Mouse (Mus musculus) adrenal gland, adult 2 months (tissue): Measurements from ENCODE around the gene Exoc6. TPM values are rescaled to one million over a fixed set of nuclear protein-coding genes. Genes with fewer than 3 reads are reported as not detected.

ENCODE experiments used
- DNase-seq: peaks from one replicate; pipeline ENCODE4 v3.0.0; 2021
- polyA plus RNA-seq: library from polyadenylated mRNA; depleted of rRNA; stranded (reverse); fragments of >200 nt; gene quantifications from 2 replicates; pipeline ENCODE4 v1.2.3, GENCODE M21; 2012
- total RNA-seq, 2 experiments: library from RNA; stranded (reverse); gene quantifications; 2 replicates each; pipeline ENCODE4 v1.2.3; 2021

Exoc6 gene
- total and polyA plus RNA-seq, 3 experiments = 3.7 to 20.9 (median 20.5) TPM

- DNase-seq = no peak
Observed at GRCm38 (mm10) chr19:37689478-37689877, 139.3 kb downstream of the Exoc6 start.

- no peak for DNase-seq
Observed at GRCm38 (mm10) chr19:37690716-37691115, 140.5 kb downstream of the Exoc6 start.

- peak; percentile 37 for DNase-seq
Observed at GRCm38 (mm10) chr19:37692879-37693278, 142.7 kb downstream of the Exoc6 start.

- no peak for DNase-seq
Observed at GRCm38 (mm10) chr19:37695146-37695545, 144.9 kb downstream of the Exoc6 start.

- DNase-seq = no peak
Observed at GRCm38 (mm10) chr19:37695762-37696602, 145.8 kb downstream of the Exoc6 start.

- DNase-seq = no peak
Observed at GRCm38 (mm10) chr19:37696603-37697334, 146.6 kb downstream of the Exoc6 start.

- DNase-seq = no peak
Observed at GRCm38 (mm10) chr19:37697335-37697636, 147.1 kb downstream of the Exoc6 start.

- peak; percentile 43 for DNase-seq
Observed at GRCm38 (mm10) chr19:37697651-37698272, 147.5 kb downstream of the Exoc6 start, which contains the start of gene Cyp26a1. Gene Cyp26a1, plus strand, starts transcription at chr19:37697798.

GRCm38 (mm10) chr19:37698273-37699160 is 148.3 kb downstream of the Exoc6 start:
- DNase-seq = no peak

GRCm38 (mm10) chr19:37699711-37700110 is 149.5 kb downstream of the Exoc6 start:
- DNase-seq = no peak

- DNase-seq = peak; percentile 88
Observed at GRCm38 (mm10) chr19:37702377-37703076, 152.3 kb downstream of the Exoc6 start.

GRCm38 (mm10) chr19:37703902-37704509 is 153.8 kb downstream of the Exoc6 start:
- peak; percentile 82 for DNase-seq

- no peak for DNase-seq
Observed at GRCm38 (mm10) chr19:37705722-37706121, 155.5 kb downstream of the Exoc6 start.

- no peak for DNase-seq
Observed at GRCm38 (mm10) chr19:37714681-37715080, 164.5 kb downstream of the Exoc6 start.

GRCm38 (mm10) chr19:37715980-37716379 is 165.8 kb downstream of the Exoc6 start:
- DNase-seq = no peak

GRCm38 (mm10) chr19:37716524-37717175 is 166.4 kb downstream of the Exoc6 start:
- DNase-seq = no peak

GRCm38 (mm10) chr19:37719166-37719565 is 168.9 kb downstream of the Exoc6 start:
- no peak for DNase-seq

GRCm38 (mm10) chr19:37724591-37724990 is 174.4 kb downstream of the Exoc6 start:
- DNase-seq = no peak

GRCm38 (mm10) chr19:37726585-37726984 is 176.4 kb downstream of the Exoc6 start:
- DNase-seq = no peak

- DNase-seq = no peak
Observed at GRCm38 (mm10) chr19:37727366-37727765, 177.1 kb downstream of the Exoc6 start.
